Mouse (Mus musculus): ENCODE results near the gene Tapbp.

The Tapbp gene

DNA sequence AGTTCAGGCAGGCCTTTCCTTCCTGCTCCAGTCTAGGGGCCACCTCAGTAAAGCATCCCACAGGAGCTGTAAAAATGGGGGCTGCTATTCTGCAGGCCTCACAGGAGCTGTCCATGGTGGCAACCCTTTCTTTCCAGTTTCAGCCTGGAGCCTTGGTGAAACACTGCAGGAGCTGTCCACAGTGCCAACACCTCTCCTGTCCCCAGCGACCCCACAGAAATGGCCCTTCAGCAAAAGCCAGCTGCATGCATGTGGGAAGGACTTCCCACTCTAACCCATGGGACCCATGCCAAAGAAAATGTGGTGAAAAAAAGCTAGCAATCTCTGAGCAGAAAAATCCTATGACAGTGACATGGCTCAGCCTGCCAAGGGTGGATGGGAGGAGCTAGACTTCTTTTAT is 57.0 kb downstream of the Tapbp start:
- DNase-seq = no peak

DNA sequence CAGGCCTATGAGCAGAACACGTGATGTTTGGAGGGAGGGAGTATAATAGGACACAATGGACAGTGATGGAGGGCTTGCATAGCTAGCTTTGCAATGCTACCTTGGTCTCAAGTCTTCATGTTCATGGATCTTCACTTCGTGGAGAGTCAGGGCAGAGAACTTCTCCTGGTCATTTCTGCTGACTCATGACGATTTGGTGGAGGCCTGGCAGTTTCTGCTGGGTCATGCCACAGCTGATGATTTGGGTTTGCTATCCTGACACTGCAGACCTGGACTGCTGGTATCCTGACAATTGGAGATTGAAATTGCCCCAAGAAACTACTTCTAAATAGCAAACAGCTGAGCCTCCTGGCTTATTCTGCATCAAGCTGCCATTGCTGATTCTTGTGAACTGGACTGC is 57.9 kb downstream of the Tapbp start:
- DNase-seq = no peak

DNA sequence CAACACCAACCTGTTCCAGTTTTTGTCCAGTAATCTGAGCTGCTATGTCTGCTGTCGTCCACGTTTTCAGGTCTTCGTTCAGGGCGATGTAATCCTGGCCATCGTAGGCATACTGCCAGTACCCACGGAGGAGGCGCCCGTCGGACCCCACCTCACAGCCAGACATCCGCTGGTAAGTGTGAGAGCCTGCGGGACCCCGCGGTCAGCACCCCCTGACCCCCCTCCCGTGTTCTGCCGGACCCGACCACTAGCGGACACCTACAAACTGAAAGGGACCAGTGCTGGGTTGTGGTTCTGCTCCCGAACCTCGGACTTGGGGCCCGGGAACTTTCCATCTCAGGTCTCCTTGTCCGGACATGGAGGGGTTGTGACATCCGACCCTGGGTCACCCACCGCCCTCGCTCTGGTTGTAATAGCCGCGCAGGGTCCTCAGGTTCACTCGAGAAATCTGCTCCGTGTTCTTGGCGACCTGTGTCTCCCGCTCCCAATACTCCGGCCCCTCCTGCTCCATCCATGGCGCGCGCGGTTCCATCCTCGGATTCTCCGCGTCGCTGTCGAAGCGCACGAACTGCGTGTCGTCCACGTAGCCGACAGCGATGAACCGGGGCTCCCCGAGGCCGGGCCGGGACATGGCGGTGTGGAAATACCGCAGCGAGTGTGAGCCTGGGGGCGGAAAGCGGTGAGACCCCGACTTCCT is 62.3 kb downstream of the Tapbp start:
- no peak for DNase-seq

DNA sequence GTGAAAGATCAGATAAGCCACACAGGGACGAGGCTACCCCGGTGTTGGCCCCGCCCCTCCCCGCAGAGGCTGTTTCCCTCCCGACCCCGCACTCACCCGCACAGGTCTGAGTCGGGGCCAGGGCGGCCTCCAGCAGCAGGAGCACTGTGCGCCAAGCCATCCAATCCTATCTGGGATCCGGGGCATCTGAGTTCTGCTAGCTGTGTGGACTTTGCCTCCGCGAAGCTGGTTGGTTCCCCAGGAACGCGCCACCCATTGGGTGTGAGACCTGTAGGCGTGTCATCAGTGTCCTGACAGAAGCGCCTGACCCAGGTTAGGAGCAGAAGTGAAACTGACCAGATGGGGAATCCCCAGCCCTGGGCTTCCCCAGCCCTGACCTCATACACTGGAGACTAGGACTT is 62.9 kb downstream of the Tapbp start:
- DNase-seq = no peak
